Mouse (Mus musculus) bone marrow, adult 2 months (tissue): ENCODE results near the gene Rgs3.

ENCODE experiments used
- CTCF ChIP-seq: fragments of 200-500 bp; IDR thresholded peaks from 2 replicates; pipeline ENCODE4 v1.5.1; 2011; ENCODE audit warnings: low read length, control low read depth; ENCODE audit not compliant: control insufficient read depth, insufficient read depth
- POLR2A ChIP-seq: fragments of 200-500 bp; IDR thresholded peaks from 2 replicates; pipeline ENCODE4 v1.6.1; 2011; ENCODE audit warnings: low read depth, mild to moderate bottlenecking, control low read depth, low read length, borderline replicate concordance; ENCODE audit not compliant: control insufficient read depth

GRCm38 (mm10) chr4:62640496-62641229 is 81.0 kb downstream of the Rgs3 start:
- no peak for TF ChIP-seq CTCF
- TF ChIP-seq POLR2A: no peak
